Mouse (Mus musculus) ES-CJ7 (cell line): ENCODE measurements around the gene Mamdc4.
"Not testable (repeated sequence)": the region's sequence is repeated elsewhere in the genome, so short reads cannot be mapped to it uniquely, and the experiment has no call there.

Experiments used
- DNase-seq: peaks from one replicate; pipeline ENCODE4 v3.0.0; 2011; ENCODE audit warnings: low read depth, low spot score

Mamdc4 gene

DNA sequence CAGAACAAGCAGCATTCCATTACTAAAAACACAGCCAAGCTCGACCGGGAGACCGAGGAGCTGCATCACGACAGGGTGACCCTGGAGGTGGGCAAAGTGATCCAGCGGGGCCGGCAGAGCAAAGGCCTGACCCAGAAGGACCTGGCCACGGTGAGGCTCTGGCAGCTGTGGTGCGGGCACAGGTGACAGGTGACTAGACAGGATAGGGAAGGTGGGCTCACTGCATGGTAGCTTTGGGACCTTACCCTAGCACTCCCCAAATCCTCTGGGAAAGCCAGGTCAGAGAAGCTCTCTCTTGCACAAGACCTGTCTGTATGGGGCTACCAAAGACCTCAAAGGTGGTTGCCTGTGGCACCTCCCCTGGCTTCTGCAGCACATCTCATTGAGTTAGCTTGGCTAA is 14.1 kb downstream of the Mamdc4 start:
- no peak for DNase-seq

DNA sequence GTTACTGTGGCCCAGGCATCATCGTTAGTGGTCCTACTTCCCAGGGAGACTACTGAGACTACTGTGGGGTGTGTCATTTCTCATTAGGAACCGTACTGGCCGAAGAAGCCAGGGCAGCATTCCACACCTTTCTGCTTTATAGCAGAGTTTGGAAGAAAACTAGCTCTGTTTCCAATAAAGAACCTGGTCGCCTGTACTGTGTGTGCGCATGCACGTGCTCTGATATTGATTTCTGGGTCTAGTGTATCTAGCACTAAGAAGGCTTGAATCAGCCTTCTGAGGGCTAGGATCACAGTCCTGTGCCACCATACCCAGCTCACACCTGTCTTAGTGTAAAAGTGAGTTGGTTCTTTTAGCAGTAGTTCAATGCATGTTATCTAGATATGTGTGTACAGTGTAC is 15.9 kb downstream of the Mamdc4 start:
- no peak for DNase-seq

DNA sequence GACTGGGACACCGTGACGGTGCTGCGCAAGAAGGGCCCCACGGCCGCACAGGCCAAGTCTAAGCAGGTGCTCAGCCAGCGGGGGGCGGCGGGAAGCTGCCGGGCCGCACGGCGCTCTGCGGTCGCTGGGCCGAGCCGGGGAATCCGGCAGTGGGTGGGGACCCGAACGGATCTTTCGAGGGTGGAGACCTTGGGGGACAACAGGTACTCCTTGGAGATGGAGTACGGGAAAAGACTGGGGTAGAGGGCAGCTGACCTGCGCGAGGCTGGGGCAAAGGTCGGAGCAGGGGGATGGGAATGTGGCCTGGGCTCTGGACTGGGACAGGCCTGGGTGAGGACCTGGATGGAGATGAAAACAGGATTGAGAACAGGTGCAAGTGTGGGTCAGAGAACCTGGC is 16.7 kb downstream of the Mamdc4 start:
- DNase-seq: no peak

DNA sequence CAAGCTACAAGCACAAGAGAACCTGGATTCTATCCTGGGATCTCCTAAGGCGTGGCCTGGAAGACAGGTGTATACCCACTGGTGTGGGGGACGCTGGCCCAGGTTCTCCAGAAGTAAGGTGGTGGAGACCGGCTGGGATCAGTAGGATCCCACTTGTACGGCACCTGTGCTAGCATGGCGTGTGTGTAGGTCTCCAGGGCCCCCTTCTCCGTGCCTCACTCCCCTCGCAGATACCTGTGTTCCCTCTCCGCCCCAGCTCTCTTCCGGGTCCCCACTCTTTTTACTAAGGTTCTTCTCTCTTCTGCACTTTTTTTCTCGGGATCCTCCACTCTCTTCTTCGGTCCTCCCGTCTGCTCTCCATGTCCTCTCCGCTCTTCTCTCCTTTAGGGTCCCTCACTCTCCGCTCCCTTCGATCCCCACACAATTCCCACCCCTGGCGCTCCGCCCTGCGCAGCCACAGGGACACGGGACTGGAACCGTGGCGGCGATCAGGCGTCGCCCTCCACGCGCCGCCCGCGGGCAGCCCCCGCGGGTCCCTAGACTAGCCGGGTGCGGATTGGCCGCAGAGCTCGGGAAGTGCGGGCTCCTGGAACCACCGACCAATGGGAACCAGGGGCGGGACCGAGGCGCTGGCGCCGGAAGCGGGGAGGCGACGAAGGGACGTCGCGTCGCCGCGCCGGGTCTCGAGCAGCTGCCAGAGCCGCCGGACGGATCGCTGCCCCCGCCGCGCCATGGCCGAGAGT is 17.3 kb downstream of the Mamdc4 start, which contains the start of gene Edf1:
Gene Edf1 (plus strand): TSS at position 627 of the 743 bp plus-strand sequence.
- DNase-seq: peak; percentile 83

DNA sequence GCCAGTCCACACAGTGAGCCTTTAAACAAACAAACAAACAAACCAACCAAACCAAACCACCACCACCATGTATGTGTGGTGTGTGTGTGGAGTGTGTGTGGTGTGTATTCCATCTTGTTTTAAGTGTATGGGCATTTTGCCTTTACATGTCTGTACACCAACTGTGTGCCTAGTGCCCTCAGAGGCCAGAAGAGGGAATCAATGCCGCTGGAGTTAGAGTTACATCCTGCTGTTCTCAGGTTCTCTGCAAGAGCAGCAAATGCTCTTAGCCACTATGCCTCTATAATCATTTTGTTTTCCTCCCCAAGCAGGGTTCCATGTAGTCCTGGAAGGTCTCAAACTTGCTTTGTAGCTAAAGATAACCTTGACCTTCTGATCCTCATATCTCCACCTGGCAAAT is 18.3 kb downstream of the Mamdc4 start:
- DNase-seq: no peak

DNA sequence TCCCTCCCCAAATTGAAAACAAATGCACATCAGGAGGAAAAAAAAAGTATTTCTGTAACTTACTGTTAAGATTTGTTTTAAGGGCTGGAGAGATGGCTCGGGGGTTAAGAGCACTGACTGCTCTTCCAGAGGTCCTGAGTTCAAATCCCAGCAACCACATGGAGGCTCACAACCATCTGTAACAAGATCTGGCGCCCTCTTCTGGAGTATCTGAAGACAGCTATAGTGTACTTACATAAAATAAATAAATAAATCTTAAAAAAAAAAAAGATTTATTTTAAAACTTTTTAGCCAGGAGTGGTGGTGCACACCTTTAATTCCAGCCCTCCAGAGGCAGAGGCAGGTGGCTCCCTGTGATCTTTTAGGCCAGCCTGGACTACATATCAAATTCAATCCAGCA is 19.2 kb downstream of the Mamdc4 start:
- not testable (repeated sequence) for DNase-seq

DNA sequence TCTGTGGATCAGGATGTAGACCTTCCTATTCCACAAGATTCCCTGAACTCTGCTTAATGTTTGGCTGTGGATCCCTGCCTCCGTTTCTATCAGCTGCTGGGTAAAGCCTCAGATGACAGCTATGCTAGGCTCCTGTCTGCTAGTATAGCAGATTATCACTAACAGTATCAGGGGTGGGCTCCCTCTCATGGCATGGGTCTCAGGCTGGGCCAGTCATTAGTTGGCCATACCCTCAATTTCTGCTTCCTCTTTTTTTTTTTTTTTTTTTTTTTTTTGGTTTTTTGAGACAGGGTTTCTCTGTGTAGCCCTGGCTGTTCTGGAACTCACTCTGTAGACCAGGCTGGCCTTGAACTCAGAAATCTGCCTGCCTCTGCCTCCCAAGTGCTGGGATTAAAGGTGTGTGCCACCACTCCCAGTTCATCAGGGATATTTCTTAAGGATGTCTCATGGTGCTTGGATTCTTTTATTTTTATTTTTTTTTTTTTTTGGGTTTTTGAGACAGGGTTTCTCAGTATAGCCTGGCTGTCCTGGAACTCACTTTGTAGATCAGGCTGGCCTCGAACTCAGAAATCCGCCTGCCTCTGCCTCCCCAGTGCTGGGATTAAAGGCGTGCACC is 21.4 kb downstream of the Mamdc4 start:
- DNase-seq: not testable (repeated sequence)

DNA sequence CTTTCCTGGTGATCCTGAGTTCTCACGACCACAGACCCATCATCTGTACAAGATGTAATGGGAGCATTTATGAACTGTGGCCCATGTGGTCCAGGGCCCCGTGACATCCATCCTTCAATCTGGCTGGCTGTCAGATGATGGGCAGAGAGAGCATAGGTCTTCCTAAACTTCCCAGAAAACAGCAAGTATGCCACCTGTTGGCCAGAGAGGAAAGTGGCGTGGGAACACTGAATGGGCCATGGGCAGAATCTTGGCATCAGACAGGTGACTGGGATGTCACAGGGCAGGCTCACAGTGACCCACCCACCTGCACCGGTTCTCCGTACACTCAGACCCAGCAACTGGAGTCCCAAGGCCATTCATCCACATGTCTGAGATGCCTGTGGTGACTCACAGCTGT is 23.5 kb downstream of the Mamdc4 start:
- peak; percentile 50 for DNase-seq

DNA sequence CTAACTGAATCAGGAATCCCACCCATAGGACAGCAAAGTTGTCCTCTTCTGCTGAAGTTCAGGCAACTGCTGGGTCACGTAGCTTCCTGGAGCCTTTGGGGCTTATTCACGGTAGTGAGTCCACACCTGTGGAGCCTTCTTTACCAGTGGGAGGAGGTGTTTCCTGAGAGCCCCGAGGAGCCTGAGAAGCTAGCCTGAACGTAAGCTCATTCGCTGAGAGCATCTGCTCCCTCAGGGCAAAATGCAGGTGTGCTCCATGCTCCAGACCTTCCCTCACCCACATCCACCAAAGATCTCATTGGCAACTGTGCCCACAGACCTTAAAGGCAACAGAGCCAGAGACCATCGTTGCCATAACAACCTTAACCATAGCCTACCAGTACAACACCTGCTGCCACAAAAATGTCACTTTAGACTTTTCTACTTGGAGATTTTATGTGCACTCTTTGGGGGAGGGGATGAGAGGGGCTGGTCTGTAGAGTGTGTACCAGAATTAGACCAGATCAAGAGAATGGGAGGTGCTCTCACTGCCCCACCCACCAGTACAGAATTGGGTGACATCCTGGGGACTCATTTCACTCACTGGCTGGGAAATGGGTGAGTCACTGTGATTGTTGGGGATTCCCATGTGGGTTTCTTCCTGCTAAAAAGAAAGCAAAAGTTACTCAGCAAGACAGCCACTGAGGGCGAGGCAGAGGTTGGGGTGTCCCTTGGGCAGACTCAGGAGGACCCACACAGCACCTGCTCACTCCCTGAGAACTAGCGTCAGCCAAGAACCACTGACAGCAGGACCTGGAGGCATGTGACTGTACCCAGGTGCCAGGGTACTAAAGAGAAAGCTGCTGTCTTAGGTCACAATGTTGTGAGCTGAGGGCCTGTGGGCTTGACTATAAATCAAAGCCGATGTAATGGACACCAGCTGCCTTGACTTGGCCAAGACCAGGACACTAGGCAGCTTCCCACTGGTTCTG is 25.3 kb downstream of the Mamdc4 start:
- DNase-seq: no peak

DNA sequence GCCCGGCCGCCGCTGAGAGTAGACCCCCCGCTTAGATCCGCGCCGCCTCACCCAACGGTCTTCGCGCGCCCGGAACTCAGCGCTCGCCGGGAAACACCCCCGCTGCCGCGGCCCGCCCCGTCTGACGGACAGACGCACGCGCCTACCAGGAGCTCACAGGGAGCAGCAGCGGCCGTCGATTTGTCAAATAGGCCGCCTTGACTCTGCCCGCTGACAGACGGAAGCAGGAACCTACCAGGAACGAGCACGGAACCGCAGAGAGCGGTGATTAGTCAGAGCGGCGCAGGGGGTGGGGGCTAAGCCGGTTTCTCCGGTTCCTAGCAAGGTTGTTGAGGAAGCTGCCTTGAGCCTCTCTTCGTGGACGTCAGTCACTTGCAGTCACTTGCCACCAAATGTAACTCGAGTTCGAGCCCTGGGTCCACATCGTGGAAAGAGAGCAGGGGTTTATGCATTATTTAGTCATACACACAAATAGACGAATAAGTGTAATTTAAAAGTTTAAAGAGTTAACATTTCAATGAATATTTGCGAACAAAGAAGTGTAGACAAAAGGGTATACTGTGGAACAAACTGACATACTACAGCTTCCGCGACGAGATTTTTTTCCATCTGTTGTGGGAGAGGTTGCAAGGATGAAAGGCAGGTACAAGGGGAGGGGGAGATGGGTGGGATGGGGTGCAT is 27.7 kb downstream of the Mamdc4 start, which contains the start of gene Traf2:
Gene Traf2 (minus strand): TSS at position 130 of the 681 bp plus-strand sequence.
- DNase-seq: peak; percentile 99

DNA sequence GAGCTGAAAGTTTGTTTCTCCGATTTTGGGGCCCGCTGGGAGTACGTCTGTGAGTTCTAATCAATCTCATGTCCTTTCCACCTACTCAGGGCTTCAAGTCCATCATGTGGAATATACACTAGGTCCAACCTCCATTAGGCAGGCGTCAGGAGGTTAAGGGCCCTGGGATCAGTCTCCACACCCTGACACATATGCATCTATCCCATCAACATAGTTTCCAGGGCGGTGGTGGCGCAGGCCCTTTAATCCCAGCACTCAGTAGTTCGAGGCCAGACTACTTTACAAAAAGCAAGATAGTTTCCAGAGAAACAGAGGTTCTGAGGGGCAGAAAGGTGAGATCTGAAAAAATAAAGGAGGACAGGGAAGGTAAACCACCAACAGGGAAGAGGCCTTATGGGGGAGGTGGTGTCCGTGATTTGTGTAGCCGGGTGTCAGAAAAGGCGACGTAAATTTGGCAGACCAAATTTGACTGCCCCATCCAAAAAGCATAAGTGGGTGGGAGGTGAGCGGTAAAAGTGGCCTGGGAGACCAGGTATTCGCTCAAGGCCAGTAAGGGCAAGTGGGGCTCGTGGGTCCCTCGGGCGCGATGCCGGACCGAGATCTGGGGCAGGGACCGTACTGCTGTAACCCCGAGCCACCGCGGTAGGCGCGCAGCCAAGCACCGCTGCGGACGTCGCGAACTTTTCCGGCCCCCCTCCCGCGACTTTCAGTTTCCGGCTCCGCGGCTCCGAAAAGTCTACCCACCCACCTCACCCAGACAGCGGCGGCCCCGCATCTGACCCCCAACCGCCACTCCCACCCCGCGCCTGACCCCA is 28.4 kb downstream of the Mamdc4 start:
- no peak for DNase-seq

DNA sequence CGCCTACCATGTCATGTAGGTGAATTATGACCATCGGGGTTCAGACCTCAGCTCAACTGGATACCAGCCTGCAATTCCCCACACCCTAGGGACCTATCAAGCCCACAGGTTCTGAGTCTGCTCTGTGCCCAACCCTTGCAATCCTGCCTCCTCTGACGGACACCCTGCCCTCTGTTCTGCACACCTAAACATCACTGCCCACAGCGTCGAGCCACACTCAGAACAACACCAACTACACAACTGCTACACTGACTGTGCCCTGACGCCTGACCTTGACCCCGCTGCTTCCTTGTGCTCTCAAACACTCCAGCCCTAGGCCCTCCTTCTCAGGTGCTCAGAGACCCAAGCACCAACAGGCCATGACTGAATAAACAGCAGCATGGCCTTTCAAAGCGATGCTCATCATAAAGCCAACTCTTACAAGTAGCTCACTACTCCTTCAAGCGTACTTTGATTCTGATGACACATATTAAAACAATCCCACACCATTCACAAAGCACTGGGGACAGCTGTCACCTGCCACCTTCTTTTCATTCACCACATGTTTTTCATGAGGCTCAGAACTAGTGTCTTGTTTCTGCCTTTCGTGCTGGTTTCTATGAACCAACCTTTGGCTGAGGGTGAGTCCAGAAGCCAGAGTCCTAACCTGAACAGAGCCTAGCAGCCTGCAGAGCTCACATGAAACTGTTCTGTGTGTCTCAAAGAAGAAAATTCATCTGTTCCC is 32.8 kb downstream of the Mamdc4 start:
- DNase-seq: no peak

DNA sequence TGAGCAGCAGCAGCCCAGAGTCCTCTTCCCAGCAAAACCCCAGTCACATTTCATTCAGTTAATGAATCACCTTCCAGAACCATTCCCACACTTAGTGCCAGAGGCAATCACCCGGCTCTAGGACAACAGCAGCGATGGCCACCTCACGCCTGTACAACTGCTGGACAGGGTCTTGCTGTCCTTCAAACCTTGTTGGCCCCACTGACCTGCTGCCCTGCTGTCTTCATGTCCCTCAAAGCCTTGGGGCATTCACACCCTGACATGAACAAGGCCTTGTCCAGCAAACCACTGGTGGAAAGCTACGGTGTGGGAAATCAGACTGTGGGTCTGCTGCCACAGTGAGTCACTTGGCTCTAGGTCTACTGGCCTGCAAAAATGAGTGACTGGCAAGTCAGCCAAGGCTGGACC is 34.1 kb downstream of the Mamdc4 start:
- DNase-seq: no peak

DNA sequence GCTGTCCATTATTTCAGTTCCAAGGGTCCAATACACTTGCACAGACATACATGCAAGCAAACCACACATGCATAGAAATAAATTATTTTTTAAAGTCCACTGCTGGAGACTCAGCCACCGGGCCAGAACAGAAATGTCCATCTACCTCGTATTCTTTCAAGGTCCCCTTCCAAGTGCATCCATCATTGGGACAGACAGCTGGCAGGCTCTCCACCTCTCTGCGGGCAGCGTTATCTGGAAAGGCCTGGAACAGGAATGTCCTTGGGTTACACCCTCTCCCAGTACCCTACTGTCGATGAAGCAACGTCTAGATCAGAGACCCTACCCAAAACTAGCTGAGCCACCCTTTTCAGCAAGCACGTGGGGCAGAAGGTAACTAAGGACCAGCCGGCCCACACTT is 38.1 kb downstream of the Mamdc4 start:
- no peak for DNase-seq

DNA sequence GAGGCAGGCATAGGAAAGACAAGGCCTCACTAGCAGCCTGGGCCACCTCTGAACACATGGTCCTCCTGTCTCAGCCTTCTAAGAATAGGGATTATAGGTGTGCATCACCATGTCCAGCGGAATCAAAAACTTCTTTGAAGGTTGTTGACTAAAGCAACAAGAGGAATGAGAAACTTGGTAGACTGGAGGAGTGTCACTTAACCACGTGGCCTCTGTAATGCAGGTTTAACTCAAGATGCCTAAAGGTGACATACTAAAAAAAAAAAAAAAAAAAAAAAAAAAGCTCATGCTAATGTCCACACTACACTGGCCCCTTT is 39.8 kb downstream of the Mamdc4 start:
- no peak for DNase-seq

DNA sequence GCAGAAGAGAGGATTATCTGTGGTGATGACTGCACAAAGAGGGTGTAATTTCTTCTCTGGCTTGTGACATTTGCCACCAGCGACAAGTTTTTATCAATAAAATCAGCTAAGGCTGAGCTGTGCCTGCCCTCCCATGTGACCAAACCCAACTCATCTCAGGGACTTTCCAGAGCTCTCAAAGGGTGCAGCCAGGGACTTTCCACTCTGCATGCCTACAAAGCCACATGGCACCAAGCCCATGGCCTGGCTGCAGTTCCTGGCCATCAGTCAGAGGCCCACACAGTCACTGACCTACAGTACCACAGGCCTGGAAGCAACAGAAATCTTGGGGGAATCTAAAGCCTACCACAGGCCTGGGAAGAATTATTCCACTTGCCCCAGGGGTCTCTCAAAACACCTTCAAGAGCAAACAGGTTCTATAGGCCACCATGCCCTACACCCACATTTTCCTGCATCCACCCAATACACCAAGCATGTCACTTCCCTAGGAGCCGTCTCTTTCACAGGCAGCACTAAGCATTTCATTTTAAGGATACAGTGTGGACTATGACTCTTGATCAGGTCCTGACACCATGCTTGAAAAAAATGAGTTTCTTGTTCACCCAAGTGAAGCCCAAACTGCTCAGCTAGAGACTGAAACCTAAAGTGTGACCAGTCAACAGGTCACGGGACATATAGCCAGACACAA is 40.3 kb downstream of the Mamdc4 start:
- DNase-seq: no peak

DNA sequence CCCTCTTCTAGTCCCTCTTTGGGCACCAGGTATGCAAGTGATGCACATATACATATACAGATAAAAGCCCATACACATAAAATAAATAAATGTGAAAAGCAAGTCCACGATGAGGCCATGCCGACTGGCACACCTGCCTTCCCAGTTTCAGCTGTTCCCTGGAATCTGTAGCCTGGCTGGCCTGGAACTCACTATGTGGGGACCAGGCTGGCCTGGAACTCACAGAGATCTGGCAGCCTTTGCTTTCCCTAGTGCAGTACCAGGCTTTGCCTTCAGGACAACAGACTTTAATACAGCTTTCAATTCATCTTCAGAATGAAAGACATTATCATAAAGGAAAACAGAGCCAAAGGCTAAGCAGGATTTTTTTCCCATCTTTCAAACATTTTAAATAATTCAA is 40.9 kb downstream of the Mamdc4 start:
- no peak for DNase-seq

DNA sequence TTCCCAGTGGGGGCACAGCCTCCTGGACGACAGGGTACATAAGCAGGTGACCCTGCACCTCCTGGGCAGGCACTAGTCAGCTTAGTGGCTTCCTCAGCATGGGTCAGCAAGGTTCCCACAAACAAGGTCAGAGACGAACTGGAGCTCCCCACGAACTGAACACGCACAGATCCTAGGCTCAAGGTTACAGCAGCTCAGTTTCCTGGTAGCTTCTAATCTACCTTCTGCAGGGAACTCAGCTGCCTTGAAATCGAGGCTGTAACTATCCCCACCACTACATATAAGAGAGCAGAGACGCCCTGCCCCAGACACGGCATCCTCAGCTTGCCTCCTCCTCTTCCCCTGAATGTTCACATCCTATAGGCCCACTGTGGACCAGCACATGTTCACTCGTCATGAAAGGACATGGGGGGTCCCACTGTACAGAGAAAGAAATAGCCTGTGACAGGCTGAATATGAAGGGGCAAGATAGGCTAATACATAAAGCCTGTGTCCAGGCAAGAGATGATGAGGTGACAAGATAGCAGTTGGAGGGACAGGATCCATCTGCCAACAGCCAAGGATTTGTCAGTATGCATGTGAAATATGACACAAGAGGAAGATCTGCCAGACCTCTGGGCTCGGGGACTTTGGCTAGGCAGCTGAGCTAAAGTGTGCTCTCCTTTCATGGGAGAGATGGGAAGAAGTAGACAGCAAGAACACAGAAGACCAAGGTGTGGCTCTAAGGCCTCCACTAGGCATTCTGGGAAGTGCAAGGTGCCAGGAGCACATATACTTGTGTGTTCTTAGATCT is 47.9 kb downstream of the Mamdc4 start:
- no peak for DNase-seq
